Mouse (Mus musculus) bone marrow, adult 2 months (tissue): ENCODE measurements around the gene Tsc22d1. TPM values are rescaled to one million over a fixed set of nuclear protein-coding genes. Genes with fewer than 3 reads are reported as not detected.

Source experiments
- H3K27ac ChIP-seq: fragments of 200-500 bp; 2 replicates; pipeline ENCODE4 v1.5.1; 2012; ENCODE audit warnings: low read depth, mild to moderate bottlenecking, control low read depth, inconsistent platforms, low read length; ENCODE audit not compliant: control insufficient read depth, poor library complexity, insufficient read depth
- H3K4me1 ChIP-seq: fragments of 200-500 bp; 2 replicates; pipeline ENCODE4 v1.6.1; 2011; ENCODE audit warnings: low read length; ENCODE audit not compliant: control insufficient read depth, insufficient read depth
- H3K4me3 ChIP-seq: fragments of 200-500 bp; replicated peaks from 2 replicates; pipeline ENCODE3; 2011; ENCODE audit warnings: mild to moderate bottlenecking, low read depth, low read length, control low read depth; ENCODE audit not compliant: control insufficient read depth
- CTCF ChIP-seq: fragments of 200-500 bp; IDR thresholded peaks from 2 replicates; pipeline ENCODE4 v1.5.1; 2011; ENCODE audit warnings: low read length, control low read depth; ENCODE audit not compliant: control insufficient read depth, insufficient read depth
- POLR2A ChIP-seq: fragments of 200-500 bp; IDR thresholded peaks from 2 replicates; pipeline ENCODE4 v1.6.1; 2011; ENCODE audit warnings: low read depth, mild to moderate bottlenecking, control low read depth, low read length, borderline replicate concordance; ENCODE audit not compliant: control insufficient read depth
- whole genome bisulfite sequencing: fragments of 180-500 bp; shearing (Covaris S2); methylation state at CpG from one replicate; pipeline ENCODE4 v1.1.7; 2018; 5-methylcytosine and 5-hydroxymethylcytosine counted together
- polyA plus RNA-seq: library from polyadenylated mRNA; stranded (reverse); fragments of >200 nt; gene quantifications from 2 replicates; pipeline ENCODE4 v1.2.4, GENCODE M21; 2011; ENCODE audit warnings: low replicate concordance; ENCODE audit not compliant: missing spikeins, insufficient read depth, insufficient read length

Gene Tsc22d1
- polyA plus RNA-seq, 1 experiment = 128 TPM

- 35% methylated on average over 6 of the region's 6 CpGs for WGBS
- H3K27ac ChIP-seq = no peak overlapping the region
- no peaks in the 10 kb centered on the region for H3K4me1 ChIP-seq
- no peak overlapping the region for H3K4me3 ChIP-seq
- no peak for TF ChIP-seq CTCF
- TF ChIP-seq POLR2A = no peak
Measured at GRCm38 (mm10) chr14:76478616-76479015, 63.9 kb downstream of the Tsc22d1 start.

- WGBS = 25% methylated on average over 6 of the region's 6 CpGs
- TF ChIP-seq POLR2A (no peak), CTCF (peak; percentile 35)
- H3K4me1 ChIP-seq = no peaks in the 10 kb centered on the region
- H3K4me3 ChIP-seq = no peak overlapping the region
- H3K27ac ChIP-seq = no peak overlapping the region
Measured at GRCm38 (mm10) chr14:76479867-76480266, 65.1 kb downstream of the Tsc22d1 start.

GRCm38 (mm10) chr14:76480507-76480906, 65.7 kb downstream of the Tsc22d1 start:
- TF ChIP-seq POLR2A (no peak), CTCF (no peak)
- Histone ChIP-seq H3K4me1 (no peaks in the 10 kb centered on the region), H3K4me3 (no peak overlapping the region), H3K27ac (no peak overlapping the region)
- WGBS = 80% methylated on average over 11 of the region's 11 CpGs

GRCm38 (mm10) chr14:76483701-76484100, 68.9 kb downstream of the Tsc22d1 start:
- TF ChIP-seq CTCF = no peak
- Histone ChIP-seq H3K4me1 (no peaks in the 10 kb centered on the region), H3K27ac (no peak overlapping the region), H3K4me3 (no peak overlapping the region)
- 85% methylated on average over 1 of the region's 1 CpGs for WGBS

GRCm38 (mm10) chr14:76487609-76488008, 72.8 kb downstream of the Tsc22d1 start:
- Histone ChIP-seq H3K4me3 (no peak overlapping the region), H3K4me1 (no peaks in the 10 kb centered on the region), H3K27ac (no peak overlapping the region)
- TF ChIP-seq CTCF (no peak), POLR2A (no peak)
- 86% methylated on average over 16 of the region's 16 CpGs for WGBS

- WGBS = 80% methylated on average over 18 of the region's 18 CpGs
- no peak for TF ChIP-seq CTCF
- no peak for TF ChIP-seq POLR2A
- no peaks in the 10 kb centered on the region for H3K4me1 ChIP-seq
- no peak overlapping the region for H3K27ac ChIP-seq
- no peak overlapping the region for H3K4me3 ChIP-seq
Measured at GRCm38 (mm10) chr14:76488101-76489044, 73.6 kb downstream of the Tsc22d1 start.

- Histone ChIP-seq H3K27ac (no peak overlapping the region), H3K4me3 (no peak overlapping the region), H3K4me1 (no peaks in the 10 kb centered on the region)
- TF ChIP-seq POLR2A (no peak), CTCF (no peak)
- WGBS = 79% methylated on average over 2 of the region's 2 CpGs
Measured at GRCm38 (mm10) chr14:76489128-76489527, 74.4 kb downstream of the Tsc22d1 start.

GRCm38 (mm10) chr14:76495022-76495421, 80.3 kb downstream of the Tsc22d1 start:
- Histone ChIP-seq H3K27ac (no peak overlapping the region), H3K4me1 (no peaks in the 10 kb centered on the region), H3K4me3 (no peak overlapping the region)
- 33% methylated on average over 5 of the region's 5 CpGs for WGBS
- no peak for TF ChIP-seq POLR2A
- TF ChIP-seq CTCF = no peak
